In genomic region chr1:179853421-179853820, GRCm38 (mm10) we compare ENCODE assay signal across 9 mouse cellular contexts. TPM values are rescaled to one million over a fixed set of nuclear protein-coding genes. Genes with fewer than 3 reads are reported as not detected.
DNase-seq lines count a peak whose midpoint lies in the region; ATAC-seq and TF ChIP-seq lines count a peak whose summit lies in the region.
"Had no signal": no experiment of that assay in that cellular context is flagged by ENCODE, and none has a peak within 500 bp of the region (broad histone marks: within the 10 kb centered on the region; RNA-seq: fewer than 3 reads in every experiment).

No protein-coding gene starts in this region.

- ATAC-seq in limb, embryonic 14.5 days (ENCODE audit: low FRiP score, low read depth): no peak
- no peak for ATAC-seq in forebrain, embryonic 16.5 days

- H3K9me3 ChIP-seq in limb, embryonic 14.5 days (ENCODE audit: control insufficient read depth, low read length): no peaks in the 10 kb centered on the region
- no peaks in the 10 kb centered on the region for H3K9me3 ChIP-seq in forebrain, embryonic 16.5 days (ENCODE audit: control insufficient read depth, low read length)
- H3K9me3 ChIP-seq: neural tube, embryonic 13.5 days had no signal

- WGBS in limb, embryonic 14.5 days: 23% methylated on average over 4 of the region's 4 CpGs
- WGBS in forebrain, embryonic 16.5 days: 54% methylated on average over 4 of the region's 4 CpGs

- H3K4me3 ChIP-seq in limb, embryonic 14.5 days (replicated peaks; ENCODE audit: low read length): no peak overlapping the region
- H3K4me3 ChIP-seq in forebrain, embryonic 16.5 days (replicated peaks; ENCODE audit: low read length): no peak overlapping the region
- H3K4me3 ChIP-seq: neural tube, embryonic 13.5 days had no signal

- H3K4me1 ChIP-seq in limb, embryonic 14.5 days (ENCODE audit: control insufficient read depth, insufficient read depth, low read length): peaks cover 2% of the 10 kb centered on the region; the same call in 1 of the 2 replicates
- H3K4me1 ChIP-seq in forebrain, embryonic 16.5 days (replicated peaks; ENCODE audit: control insufficient read depth, insufficient read depth, low read length): peaks cover 3% of the 10 kb centered on the region; the same call in 1 of the 2 replicates
- H3K4me1 ChIP-seq: neural tube, embryonic 13.5 days had no signal

- no peak overlapping the region for H3K4me2 ChIP-seq in limb, embryonic 14.5 days (replicated peaks; ENCODE audit: low read depth, low read length, severe bottlenecking)
- H3K4me2 ChIP-seq in forebrain, embryonic 16.5 days (ENCODE audit: low read length): no peak overlapping the region
- H3K4me2 ChIP-seq: neural tube, embryonic 13.5 days had no signal

- H3K27me3 ChIP-seq in limb, embryonic 14.5 days (ENCODE audit: control insufficient read depth, insufficient read depth, low read length): no peaks in the 10 kb centered on the region
- H3K27me3 ChIP-seq in forebrain, embryonic 16.5 days (replicated peaks; ENCODE audit: control insufficient read depth, insufficient read depth, low read length): no peaks in the 10 kb centered on the region

- H3K9ac ChIP-seq in limb, embryonic 14.5 days (ENCODE audit: low read depth, low read length, severe bottlenecking): no peak overlapping the region
- no peak overlapping the region for H3K9ac ChIP-seq in forebrain, embryonic 16.5 days (replicated peaks; ENCODE audit: low read depth, low read length)
- H3K9ac ChIP-seq: neural tube, embryonic 13.5 days had no signal

- no peaks in the 10 kb centered on the region for H3K36me3 ChIP-seq in limb, embryonic 14.5 days (ENCODE audit: control insufficient read depth, insufficient read depth, low read length)
- no peaks in the 10 kb centered on the region for H3K36me3 ChIP-seq in forebrain, embryonic 16.5 days (ENCODE audit: control insufficient read depth, insufficient read depth)
- H3K36me3 ChIP-seq: neural tube, embryonic 13.5 days had no signal

- no peak for TF ChIP-seq POLR2A in limb, embryonic 14.5 days (IDR thresholded peaks at IDR 0.05; ENCODE audit: borderline replicate concordance, extremely low read depth, insufficient read depth, insufficient read length)

- peak; percentile 32 for DNase-seq in adrenal gland, postnatal 14 days
- DNase-seq in adrenal gland, adult 8-10 months: no peak
- peak; percentile 27 to 40 for DNase-seq in layer of hippocampus, postnatal 10 days (ENCODE audit: low spot score in 2 of 2)
- DNase-seq in layer of hippocampus, adult 9-11 months: no peak
- peak; percentile 55 for DNase-seq in MN1 (ENCODE audit: low spot score)
- DNase-seq in limb, embryonic 14.5 days (ENCODE audit: low spot score): no peak
- DNase-seq in thymus, postnatal 14 days: peak; percentile 22

- 0 out of 2 replicates have a peak overlapping the region, but pooled peaks have one; percentile 77 for H3K27ac ChIP-seq in limb, embryonic 14.5 days (replicated peaks; ENCODE audit: low read depth, low read length)
- H3K27ac ChIP-seq in forebrain, embryonic 16.5 days (ENCODE audit: low read length): no peak overlapping the region
- H3K27ac ChIP-seq: neural tube, embryonic 13.5 days had no signal

RNA-seq across cellular contexts. Expression of gene Ahctf1, which starts 49.9 kb away (rescaled TPM):
- 39.6 and 40.4 TPM in 2 replicates for total RNA-seq in adrenal gland, postnatal 14 days (2021)
- total RNA-seq in adrenal gland, adult 8-10 months (2022): 10 to 100 TPM; 34.5 to 49.3 (median 40.6) TPM
- total RNA-seq in layer of hippocampus, postnatal 10 days (2021): 10 to 100 TPM; 24.6 to 34.1 TPM
- 28.1 and 31.5 TPM in 2 replicates for polyA plus RNA-seq in limb, embryonic 14.5 days (2012; rRNA removed)
- polyA plus RNA-seq in limb, embryonic 14.5 days (2014; fragmentation: Nextera tagmentation; extraction: Ambion mirVana): 28.2 and 30.6 TPM in 2 replicates
- 19.9 and 20.1 TPM in 2 replicates for polyA plus RNA-seq in forebrain, embryonic 16.5 days (2015; fragmentation: Nextera tagmentation; extraction: Ambion mirVana)

RNA-seq across cellular contexts. Expression of gene Gm10518, which starts 50.2 kb away (rescaled TPM):
- total RNA-seq in adrenal gland, postnatal 14 days (2021): not detected in 2 replicates
- not detected for total RNA-seq in adrenal gland, adult 8-10 months (2022)
- not detected for total RNA-seq in layer of hippocampus, postnatal 10 days (2021)
- not detected in 2 replicates for polyA plus RNA-seq in limb, embryonic 14.5 days (2012; rRNA removed)
- polyA plus RNA-seq in limb, embryonic 14.5 days (2014; fragmentation: Nextera tagmentation; extraction: Ambion mirVana): 0.25 TPM in 1 of 2 replicates, not detected in the other
- polyA plus RNA-seq in forebrain, embryonic 16.5 days (2015; fragmentation: Nextera tagmentation; extraction: Ambion mirVana): not detected in 2 replicates
- polyA plus RNA-seq: neural tube, embryonic 13.5 days had no signal

Comparison
In these comparisons a context has a peak if more than half of its experiments do, and no peak if none do; other contexts are left out.
1. DNase-seq: peak in adrenal gland, postnatal 14 days (single experiment), layer of hippocampus, postnatal 10 days (2 of 2), MN1 (single experiment) and thymus, postnatal 14 days (single experiment); none in adrenal gland, adult 8-10 months (single experiment), layer of hippocampus, adult 9-11 months (single experiment) and limb, embryonic 14.5 days (single experiment).